Mouse (Mus musculus) activated CD4-positive, CD25-positive, alpha-beta regulatory T cell, adult 4 months (primary cell): ENCODE measurements around the gene Tmc3. TPM values are rescaled to one million over a fixed set of nuclear protein-coding genes. Genes with fewer than 3 reads are reported as not detected.

ENCODE experiments used
- ATAC-seq: one replicate; pipeline ENCODE4 v1.8.0; 2017
- polyA plus RNA-seq, 2 experiments: library from polyadenylated mRNA; unstranded; fragments of 100-300 nt; shearing (Covaris generic); gene quantifications; one replicate each; pipeline ENCODE4 v1.2.1; 2017

The Tmc3 gene
- under 1 TPM; 0.46 to 0.97 TPM for polyA plus RNA-seq

DNA sequence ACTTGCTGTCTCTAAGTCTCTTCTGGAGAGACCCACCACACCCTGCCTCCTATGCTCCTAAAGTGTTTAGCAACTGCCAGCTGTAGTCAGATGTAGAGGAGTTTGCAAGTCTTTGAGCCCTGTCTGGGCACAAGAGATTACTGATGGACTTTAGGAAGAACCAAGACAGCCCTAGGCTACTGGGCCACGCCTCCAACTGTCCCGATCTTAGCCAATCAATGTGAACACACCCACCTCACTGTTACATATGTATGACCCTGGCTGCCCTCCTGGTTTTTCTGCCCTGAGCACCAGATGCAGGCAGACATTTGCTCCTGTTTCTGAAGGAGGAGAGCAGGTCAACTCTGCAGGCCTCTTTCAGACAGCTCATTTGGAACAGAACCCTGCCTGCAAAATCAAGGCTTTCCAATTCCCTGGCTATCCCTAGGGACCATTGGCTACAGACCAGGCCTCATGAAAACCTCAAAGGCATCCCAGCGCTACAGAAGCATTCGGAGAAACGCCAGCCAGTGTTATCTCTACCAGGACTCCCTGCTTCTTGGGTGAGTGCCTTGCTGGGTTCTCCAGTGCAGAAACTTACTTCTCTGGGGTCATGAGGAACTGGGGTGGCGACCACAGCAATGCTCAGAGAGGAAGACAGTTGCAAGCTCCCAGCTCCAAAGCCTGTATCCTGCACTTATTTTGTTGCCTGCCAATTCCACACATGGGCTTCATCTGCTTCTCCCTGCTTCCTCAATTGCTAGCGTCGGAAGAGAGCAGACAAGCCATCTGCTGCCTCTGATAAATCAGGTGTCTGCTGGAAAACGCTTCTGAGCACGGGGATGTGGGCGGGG is at the start of gene Tmc3:
TSS of gene Tmc3 (plus strand) at position 289 of the 833 bp plus-strand sequence.
- ATAC-seq = no peak

DNA sequence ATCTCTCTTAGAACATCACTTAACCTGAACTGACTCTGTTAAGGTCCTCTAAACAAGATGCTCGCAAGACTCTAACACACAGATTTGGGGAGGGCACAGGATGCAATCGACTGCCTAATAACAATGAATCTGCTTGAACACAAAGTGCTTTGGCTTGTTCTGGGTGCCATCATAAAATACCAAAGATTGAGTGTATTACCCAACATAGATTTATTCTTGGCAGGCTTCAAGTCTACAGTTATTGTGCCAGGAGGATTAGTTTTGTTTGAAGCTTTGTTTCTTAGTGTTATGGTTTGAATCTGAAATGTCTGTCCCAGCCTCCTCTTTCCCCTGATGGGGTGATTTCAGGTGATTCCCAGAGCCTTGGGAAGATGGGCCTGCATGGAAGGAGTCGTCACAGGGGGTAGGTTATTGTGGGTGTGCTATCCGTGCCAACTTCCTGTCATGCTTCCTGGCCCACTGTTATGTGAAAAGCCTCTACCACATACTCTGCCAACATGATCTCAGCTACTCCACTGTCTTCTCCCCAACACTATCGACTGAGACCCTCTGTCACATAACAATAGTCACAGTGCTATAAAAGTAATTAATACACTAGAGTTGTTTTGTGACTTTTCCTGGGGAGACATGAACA is 43.1 kb upstream of the Tmc3 start:
- ATAC-seq = no peak

DNA sequence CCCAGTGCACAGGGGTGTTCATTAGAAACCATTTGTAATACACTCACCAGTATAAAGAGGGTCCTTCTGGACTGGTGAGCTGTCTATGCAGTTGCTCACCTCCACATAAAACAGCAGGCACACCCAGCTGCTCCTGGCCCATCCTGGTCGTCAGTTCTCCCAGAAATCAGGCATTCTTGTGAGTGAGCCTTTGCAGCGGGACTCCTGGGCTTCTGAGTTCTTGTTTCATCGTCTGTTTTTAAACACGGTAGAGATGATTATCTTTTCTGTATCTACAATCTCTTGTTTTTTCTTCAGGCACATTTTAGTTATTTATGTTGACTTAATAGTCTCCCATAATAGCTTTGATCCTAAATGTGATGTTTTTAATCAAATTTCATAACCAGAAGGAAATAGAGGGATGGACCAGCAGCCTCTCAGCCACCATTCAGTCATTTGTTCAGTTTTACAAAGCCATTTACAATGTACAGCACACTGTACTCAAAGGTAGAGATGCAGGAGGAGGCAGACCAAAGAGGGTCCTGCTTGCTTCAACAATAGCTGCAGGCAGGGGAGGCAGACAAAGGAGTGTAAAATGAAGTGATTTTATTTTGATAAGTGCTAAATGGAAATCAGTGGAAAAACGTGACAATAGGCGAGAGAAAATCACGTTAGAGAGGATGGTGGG is 35.9 kb upstream of the Tmc3 start:
- no peak for ATAC-seq

DNA sequence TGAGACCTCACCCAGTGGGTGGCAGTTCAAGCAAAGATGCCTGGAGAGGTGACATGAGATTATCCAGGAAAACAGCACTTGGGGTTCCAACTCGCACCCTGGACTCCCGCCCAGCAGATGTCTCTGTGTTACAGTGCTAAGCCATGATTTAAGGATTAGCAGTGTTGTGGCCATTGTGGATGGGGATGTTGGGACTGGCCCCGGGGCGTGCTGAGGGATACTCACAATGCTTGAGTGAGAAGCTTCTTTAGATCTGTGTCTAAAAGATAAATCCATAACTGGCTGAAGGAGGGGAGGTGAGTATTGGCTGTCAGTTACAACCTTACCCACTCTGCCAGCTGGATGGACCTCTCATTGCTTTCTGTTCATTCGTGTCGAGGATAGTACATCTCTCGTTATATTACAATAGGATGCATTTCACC is 35.4 kb upstream of the Tmc3 start:
- no peak for ATAC-seq

DNA sequence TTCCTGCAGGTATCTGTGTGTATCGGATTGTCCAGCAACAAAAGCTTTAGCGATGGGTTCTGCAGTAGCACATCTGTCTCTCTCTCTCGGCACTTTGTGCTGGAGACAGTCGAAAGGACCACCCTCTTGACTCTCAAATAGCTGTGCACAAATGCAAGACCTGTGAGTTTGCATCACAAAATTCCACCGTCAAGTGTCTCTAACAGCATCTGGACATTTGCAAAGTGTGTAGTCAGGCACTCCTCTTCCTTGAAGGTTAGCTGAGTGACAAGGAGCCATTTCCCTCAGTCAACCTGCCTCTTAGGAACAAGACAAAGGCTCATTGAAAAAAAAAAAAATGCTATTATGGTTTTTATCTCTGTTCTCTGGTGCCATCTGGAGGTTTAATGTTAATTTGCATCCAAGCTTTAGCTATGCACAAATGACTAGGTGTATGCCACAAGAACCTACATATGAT is 34.7 kb upstream of the Tmc3 start:
- ATAC-seq = no peak

DNA sequence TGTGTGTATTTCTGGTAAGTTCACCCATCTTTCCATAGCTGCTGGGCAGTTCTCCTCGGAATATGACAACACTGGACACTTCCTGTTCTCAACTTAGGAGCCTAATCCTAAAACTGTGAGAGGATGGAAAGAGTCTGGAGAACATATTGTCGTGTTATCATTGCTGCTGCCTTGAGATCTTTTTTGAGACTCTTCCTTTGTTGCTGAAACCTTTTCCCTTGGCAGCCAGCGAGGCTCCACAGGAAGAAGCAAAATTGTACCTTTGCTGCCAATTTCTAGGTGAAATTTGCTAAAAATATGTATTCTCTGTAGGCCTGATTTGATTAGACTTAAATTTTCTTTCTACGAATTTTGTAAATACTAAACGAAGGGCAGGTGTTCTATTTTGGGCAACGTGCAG is 30.2 kb upstream of the Tmc3 start:
- no peak for ATAC-seq

DNA sequence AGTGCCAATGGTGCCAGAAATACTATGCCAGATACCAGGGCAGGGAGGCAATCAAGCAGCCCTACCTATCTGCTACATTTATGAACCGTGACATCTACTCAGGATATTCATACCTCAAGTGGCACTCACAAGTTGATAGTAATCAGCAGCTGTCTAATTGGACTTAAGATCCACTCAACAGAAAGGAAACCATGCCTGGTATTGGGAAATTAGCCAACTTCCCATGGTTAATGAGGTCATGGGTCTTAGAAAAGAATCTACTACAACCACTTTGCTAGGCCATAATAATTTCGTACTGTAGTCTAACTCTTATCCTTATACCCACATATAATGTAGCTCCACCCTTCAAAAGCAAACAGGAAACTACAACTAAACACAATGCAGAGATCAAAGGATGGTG is 28.2 kb upstream of the Tmc3 start:
- ATAC-seq = no peak

DNA sequence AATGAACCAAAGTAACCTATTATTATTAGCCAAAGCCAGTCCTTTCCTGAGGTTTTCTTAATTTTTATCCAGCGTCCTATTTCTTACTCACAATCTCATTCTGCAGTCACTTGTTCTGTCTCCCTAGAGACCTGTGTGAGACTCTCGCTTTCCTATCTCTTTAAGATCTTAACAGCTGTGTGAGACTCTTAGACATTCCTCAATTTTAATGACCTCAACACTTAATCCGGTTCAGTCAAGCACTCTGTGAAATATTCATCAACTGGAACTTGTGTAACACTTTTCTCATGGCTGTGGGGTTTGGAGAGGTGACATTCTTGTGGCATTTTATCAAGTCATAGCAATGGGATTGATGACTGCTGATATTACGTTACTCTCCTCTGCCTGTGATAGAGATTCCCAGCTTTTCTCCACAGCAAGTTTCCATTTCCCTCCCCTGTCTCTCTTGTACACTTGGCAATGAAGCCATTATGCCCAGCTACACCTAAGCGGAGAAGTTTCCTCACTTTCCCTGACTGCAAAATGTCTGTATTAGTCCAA is 25.9 kb upstream of the Tmc3 start:
- ATAC-seq = no peak

DNA sequence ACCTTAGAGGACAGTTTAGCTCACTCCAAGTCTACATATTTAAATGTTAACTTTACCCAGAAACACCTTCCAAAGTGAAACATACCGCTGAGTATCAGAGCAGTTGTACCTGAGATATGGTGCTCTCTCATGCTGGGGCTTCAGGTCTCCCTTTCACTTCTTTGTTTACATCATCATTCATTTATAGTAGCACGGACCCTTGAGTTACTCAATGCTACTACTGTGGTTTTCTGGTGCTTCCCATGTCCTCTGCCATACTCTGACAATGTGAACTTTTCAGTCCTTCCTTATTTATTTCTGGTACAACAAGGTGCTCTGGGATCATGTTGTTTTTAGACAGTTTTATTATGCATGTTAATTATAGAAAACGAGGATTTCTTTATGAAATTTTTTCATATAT is 25.2 kb upstream of the Tmc3 start:
- ATAC-seq = no peak

DNA sequence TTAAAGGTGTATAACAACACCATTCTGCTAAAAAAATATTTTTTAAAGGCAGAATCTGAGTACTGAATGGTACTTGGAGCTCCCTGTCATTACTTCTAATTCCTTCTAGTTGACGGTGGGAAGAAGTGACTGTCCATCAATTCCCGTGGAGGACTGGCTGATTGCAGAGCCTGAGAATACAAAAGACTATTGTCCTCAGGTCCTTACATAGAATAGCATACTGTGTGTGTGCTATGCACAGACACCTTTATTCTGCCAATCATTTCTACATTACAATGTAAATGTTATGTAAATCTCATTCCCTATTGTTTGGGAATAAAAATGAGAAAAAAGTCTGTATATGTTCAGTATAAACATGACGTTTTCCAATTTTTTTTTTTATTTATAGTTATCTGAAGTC is 22.9 kb upstream of the Tmc3 start:
- no peak for ATAC-seq

DNA sequence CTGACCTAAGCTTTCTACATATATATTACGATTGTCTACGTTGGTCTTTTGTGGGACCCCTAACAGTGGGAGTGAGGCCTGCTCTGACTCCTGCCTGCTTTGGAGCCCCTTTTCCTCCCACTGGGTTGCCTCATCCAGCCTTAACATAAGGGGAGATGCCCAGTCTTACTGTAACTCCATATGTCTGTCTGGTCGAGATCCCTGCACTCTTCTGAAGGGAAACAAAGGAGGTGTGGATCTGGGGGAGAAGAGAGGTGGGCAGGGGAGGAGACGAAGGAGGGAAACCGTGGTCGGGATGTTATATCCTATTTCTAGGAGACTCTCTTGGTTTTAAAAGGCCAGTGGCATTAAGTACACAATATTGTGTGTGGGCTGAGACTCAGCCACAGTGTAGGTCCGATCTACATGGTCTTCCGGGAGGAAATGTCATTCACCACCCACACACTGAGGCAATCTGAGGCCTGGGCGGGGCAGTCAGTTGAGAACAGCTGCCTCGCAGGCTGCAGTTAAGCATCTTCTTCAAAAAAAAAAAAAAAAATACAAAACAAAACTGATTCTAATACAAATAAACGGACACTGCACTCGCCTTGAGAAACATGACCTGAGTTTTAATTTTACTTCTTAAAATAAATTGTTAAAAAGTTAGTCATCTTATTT is 20.0 kb upstream of the Tmc3 start:
- peak; percentile 83 for ATAC-seq

DNA sequence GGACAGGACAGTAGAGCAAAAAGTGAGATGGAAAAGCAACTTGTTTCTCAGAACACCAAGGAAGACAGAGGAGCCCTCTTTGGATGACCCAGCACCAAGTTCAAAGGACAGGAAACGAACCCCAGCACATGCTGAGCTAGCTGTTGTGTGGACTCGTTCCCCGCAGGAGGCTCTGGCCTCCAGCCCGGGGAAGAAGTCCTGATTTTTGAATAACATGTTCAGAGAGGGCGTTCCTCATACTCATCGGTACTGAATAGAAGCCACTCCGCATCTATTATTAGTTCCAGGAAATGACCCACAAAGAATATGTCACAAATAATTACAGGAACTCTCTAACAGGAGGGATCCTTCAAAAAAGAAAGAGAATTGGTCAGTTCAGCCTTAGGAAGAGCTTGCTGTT is 18.8 kb upstream of the Tmc3 start:
- no peak for ATAC-seq

DNA sequence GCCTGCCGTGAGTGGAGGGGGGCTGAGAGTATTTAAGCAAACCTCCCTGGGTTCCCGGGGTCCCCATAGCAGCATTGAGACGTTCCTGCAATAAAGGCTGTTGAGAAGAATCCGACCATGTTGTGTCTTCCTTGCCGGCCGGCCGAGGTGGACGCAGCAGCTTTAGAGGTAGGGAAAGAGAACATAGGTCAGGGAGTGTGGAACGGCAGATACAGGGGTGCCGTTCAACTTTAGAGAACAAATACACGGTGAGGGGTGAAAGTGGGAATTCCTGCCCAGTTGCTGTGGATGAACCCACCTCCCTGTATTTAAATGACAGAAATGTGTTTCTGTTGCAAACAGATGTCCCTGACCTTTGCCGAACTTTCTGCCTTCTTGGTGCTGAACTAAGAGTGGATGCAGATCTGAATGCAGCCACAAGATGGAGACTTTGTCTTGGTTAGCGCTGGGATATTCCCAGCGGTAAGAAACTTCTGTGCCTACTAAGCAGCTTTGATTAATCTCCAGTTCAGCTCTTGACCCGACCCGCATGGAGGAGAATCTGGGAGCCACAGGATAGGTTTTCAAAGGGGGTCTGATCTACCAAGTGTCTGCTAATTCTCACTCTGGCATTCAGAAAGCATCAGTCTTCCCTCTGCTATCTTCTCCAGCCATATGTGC is 16.8 kb upstream of the Tmc3 start:
- ATAC-seq = peak; percentile 44

DNA sequence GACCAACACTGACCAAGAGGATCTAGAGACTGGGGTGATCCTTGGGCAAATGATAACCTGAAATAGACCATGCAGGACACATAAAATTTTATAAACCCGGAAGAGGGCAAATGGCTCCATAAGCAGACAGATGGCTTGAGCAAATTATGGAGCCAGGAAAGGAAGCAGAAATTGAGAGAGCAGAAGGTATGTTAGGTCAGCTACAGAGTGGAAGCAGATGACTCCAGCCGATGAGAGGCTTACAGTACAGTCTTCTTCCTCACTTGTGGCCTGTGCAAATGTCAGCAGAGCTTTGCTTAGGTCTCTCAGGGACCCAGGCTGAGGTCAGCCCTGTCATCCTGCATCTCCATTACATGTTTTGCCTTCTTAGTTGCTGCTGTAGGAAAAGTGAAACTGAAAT is 15.9 kb upstream of the Tmc3 start:
- ATAC-seq = no peak

DNA sequence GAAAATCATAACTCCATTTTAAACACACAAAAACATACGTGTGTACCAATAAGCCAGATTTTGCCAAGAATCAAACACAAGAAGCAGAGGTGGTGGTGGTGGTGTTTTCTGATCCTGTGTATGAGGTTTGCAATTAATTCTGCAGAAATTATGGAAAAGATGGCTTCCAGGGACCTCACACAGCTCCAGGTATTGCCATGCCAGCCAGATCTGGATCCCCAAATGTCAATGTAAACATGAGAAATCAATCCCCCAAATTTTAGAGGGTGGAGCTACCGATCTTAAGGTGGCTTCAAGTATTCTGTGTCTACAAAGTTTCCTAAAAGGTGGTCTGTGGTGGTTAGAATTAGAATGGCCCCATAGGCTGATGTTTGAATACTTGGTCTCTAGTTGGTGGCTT is 15.3 kb upstream of the Tmc3 start:
- no peak for ATAC-seq

DNA sequence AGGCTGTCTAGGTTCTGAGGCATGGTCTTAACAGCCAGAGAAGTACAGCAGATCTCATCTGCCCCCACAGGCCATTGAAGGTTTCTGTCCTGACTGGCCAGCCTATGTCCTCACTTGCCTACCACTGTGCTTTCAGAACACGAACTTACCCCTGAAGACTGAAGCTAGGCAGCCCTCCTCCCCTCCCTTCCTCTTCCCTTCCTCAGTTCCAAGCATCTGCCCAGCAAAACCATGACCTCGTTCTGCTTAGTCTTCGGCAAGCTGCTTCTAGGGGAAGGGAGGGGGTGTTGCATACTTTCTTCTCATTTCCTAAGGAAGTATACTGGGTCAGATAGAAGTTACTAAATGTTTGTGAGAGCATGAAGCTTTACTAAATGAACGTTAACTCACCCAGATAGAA is 13.7 kb upstream of the Tmc3 start:
- no peak for ATAC-seq

DNA sequence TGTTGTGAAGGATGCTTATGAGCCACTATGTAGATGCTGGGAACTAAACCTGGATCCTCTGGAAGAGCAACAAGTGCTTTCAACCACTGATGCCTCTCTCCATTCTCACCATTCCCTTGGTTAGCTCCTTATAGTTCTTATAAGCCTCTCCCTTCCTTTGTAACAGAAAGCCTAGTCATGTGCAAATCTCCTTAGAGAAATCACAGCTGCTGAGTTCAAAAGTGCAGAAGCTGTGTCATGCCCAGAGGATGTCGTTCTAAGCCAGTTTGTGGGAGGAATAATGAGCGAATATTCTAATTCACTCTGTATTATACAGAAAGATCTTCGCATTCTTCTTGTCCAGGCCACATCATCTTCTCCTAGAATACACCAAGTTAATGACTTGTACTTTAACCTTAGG is 12.8 kb upstream of the Tmc3 start:
- ATAC-seq = no peak

DNA sequence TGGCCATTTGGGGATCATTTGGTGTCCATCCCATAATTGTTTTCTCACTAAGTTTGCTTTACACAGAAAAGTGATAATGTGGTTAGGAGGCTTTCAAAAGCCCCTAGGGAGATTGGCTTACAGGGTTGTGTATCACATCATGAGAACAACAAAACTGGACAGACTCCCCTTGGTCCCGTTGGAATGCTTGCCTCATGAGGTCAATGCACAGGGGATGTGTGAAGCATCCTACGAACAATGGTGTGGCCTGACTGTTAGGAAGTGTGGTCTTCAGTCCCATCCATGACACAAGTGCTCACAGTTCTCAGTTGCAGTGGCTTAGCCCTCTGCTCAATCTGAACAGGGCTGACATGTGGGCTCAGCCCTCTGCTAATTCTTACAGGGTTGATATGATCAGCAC is 12.3 kb upstream of the Tmc3 start:
- no peak for ATAC-seq

DNA sequence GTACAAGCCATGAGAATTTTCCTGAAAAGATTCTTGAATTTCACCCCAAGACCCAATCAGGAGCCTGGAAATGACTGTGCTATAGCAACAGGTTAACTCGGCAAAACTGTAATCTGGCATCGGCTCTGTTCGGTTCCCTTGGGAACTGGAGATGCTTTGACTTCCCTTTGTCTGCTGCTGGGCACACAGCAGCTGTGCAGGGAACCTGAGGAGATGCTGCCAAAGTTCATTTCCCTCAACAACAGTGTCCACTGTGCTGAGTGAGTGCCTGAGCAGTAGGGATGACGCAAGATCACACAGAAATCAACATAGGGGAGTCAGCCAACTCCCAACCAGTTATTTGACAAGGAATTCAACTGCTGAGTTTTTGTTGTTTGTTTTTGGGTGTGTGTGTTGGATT is 3.8 kb upstream of the Tmc3 start:
- ATAC-seq = no peak

DNA sequence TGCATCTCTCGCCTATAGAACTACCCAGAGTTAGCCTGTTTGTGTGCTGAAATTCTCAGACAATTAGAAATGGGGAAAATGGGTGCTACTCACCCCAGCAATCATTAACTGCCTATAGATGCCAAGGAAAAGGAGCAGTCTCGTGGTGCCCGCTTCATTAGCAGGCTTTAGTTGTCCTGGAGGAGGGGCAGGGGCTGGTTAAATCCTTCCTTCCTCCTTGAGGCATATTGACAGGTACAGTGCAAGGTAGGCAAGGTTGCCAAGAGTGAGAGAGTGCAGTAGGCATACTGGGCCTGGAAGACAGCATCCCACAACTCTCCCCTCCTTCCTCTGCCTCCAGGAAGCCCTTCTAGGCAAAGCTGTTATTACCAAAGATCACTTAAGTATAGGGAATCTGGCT is 9.3 kb downstream of the Tmc3 start:
- ATAC-seq = no peak

DNA sequence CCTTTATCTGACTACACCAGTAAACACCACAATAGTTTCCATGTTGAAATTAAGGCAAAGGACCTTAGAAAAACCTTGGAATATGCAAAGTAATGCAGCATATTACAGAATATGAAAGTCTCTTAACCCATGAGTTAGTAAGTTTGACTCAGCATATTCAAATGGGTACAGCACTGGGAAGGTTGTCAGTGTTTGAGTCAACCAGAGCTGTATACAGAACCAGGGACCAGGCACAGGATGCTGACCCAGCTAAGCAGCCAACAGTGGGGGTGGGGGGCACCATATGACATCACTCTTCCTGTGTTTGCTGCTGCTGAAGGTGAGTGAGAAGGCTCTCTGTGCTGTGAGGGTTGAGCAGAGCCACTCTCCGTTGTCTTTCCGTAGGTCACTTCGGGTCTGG is 12.3 kb downstream of the Tmc3 start:
- ATAC-seq = peak; percentile 81
